Mouse (Mus musculus) thymus, adult 2 months (tissue): ENCODE measurements around the gene Ctps. TPM values are rescaled to one million over a fixed set of nuclear protein-coding genes. Genes with fewer than 3 reads are reported as not detected.

ENCODE experiments used
- DNase-seq: peaks from one replicate; pipeline ENCODE4 v3.0.0; 2021
- H3K27ac ChIP-seq: fragments of 200-500 bp; 2 replicates; pipeline ENCODE4 v1.5.1; 2012; ENCODE audit warnings: low read length, control low read depth; ENCODE audit not compliant: control insufficient read depth, insufficient read depth
- H3K27me3 ChIP-seq: fragments of 200-500 bp; 2 replicates; pipeline ENCODE4 v1.6.1; 2012; ENCODE audit warnings: mild to moderate bottlenecking, low read length, moderate library complexity, mixed read lengths; ENCODE audit not compliant: control insufficient read depth, insufficient read depth
- H3K36me3 ChIP-seq: fragments of 200-500 bp; 2 replicates; pipeline ENCODE4 v1.6.1; 2012; ENCODE audit warnings: mild to moderate bottlenecking, low read length, moderate library complexity; ENCODE audit not compliant: control insufficient read depth, insufficient read depth
- H3K4me1 ChIP-seq: fragments of 200-500 bp; replicated peaks from 2 replicates; pipeline ENCODE4 v1.6.1; 2012; ENCODE audit warnings: low read length; ENCODE audit not compliant: control insufficient read depth, insufficient read depth
- H3K4me3 ChIP-seq: fragments of 200-500 bp; 2 replicates; pipeline ENCODE4 v1.5.1; 2012; ENCODE audit warnings: mild to moderate bottlenecking, low read length, control low read depth, moderate library complexity; ENCODE audit not compliant: control insufficient read depth, insufficient read depth
- CTCF ChIP-seq: fragments of 200-500 bp; IDR thresholded peaks from 2 replicates; pipeline ENCODE4 v1.5.1; 2012; ENCODE audit warnings: mild to moderate bottlenecking, control low read depth, low read length, moderate library complexity, borderline replicate concordance; ENCODE audit not compliant: control insufficient read depth, poor library complexity, insufficient read depth; ENCODE audit errors: extremely low read depth
- POLR2A ChIP-seq: fragments of 200-500 bp; IDR thresholded peaks from 2 replicates; pipeline ENCODE4 v1.6.1; 2012; ENCODE audit warnings: mild to moderate bottlenecking, low read length, control low read depth, moderate library complexity; ENCODE audit not compliant: control insufficient read depth, poor library complexity, insufficient read depth; ENCODE audit errors: extremely low read depth
- WGBS: fragments of 180-500 bp; shearing (Covaris S2); methylation state at CpG from one replicate; pipeline ENCODE4 v1.1.7; 2018; 5-methylcytosine and 5-hydroxymethylcytosine counted together
- polyA plus RNA-seq: library from polyadenylated mRNA; depleted of rRNA; stranded (reverse); fragments of >200 nt; gene quantifications from 2 replicates; pipeline ENCODE4 v1.2.3, GENCODE M21; 2012; rRNA removed

The Ctps gene
- 13.8 and 14.7 TPM in 2 replicates for polyA plus RNA-seq

DNA sequence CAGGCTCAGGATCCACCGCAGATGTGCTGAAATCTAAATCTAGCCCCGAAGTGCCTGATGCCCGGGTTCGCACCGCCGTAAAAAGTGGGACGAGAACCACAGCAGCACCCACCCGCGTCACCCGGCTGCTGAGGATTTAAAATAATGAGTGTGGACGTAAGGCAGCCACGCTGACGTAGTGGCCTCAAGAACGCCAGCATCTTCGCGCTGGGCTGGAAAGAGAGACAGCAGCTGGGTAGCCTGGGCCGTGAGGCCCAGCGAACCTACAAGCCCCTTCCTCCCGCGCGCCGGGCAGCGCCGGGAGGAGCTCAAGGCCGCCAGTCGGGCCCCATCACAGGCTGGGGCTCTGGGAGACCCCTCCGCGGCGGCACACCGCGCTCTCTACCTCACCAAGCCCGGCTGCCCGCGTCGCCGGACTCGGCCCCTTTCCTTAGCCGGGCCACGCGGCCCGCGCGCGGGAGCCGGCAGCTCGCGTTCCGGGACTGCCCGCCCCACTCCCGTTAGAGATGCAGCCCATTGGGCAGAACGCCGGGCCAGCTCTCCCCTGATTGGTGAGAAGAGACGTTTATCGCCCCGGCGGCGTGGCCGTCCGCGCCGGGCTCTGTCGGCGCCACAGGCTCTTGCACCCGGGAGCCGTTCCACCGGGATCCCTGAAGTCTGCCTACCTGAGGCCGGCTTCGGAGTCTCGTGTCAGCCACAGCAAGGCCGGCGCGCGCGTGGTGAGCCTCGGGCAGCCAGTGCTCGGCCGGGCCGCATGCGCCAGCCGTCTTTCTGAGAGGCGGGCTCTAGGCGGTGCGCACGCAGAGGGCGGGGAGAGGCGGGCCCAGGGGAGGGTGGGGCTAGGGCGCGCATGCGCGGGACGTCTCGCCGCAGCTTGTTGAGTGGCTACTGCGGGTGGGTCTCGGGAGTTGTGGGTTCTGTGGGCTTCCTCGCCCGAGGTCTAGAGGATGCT lies at the start of gene Ctps:
TSS of gene Ctps (minus strand) at position 791 of the 952 bp plus-strand sequence.
- Histone ChIP-seq H3K27me3 (no peaks in the 10 kb centered on the region), H3K27ac (peak within 1 kb of the TSS; percentile 9; the same call in 1 of the 2 replicates), H3K4me3 (peak within 1 kb of the TSS; percentile 78), H3K4me1 (peaks cover 12% of the 10 kb centered on the region), H3K36me3 (no peaks in the 10 kb centered on the region)
- TF ChIP-seq CTCF (no peak; the same call in 1 of the 2 replicates), POLR2A (peak; percentile 19)
- DNase-seq, result peak; percentile 93
- WGBS, result under 1% methylated on average over 97 of the region's 97 CpGs

- no peak overlapping the region for H3K4me3 ChIP-seq
- peak overlapping the region; percentile 93 for H3K27ac ChIP-seq
- no peaks in the 10 kb centered on the region; the same call in 1 of the 2 replicates for H3K27me3 ChIP-seq
- 92% methylated on average over 13 of the region's 13 CpGs for WGBS
- DNase-seq, result peak; percentile 13
- no peak for TF ChIP-seq CTCF
- no peak for TF ChIP-seq POLR2A
- peaks cover 36% of the 10 kb centered on the region for H3K4me1 ChIP-seq
- no peaks in the 10 kb centered on the region for H3K36me3 ChIP-seq
Measured at GRCm38 (mm10) chr4:120616199-120617025, 46.3 kb upstream of the Ctps start.

- H3K36me3 ChIP-seq, result no peaks in the 10 kb centered on the region
- H3K4me1 ChIP-seq, result peaks cover 42% of the 10 kb centered on the region
- peak overlapping the region; percentile 93 for H3K27ac ChIP-seq
- H3K27me3 ChIP-seq, result no peaks in the 10 kb centered on the region; the same call in 1 of the 2 replicates
- WGBS, result 77% methylated on average over 10 of the region's 10 CpGs
- no peak overlapping the region for H3K4me3 ChIP-seq
- peak; percentile 37 for DNase-seq
- TF ChIP-seq POLR2A (no peak), CTCF (no peak)
Measured at GRCm38 (mm10) chr4:120615528-120616081, 45.5 kb upstream of the Ctps start.

DNA sequence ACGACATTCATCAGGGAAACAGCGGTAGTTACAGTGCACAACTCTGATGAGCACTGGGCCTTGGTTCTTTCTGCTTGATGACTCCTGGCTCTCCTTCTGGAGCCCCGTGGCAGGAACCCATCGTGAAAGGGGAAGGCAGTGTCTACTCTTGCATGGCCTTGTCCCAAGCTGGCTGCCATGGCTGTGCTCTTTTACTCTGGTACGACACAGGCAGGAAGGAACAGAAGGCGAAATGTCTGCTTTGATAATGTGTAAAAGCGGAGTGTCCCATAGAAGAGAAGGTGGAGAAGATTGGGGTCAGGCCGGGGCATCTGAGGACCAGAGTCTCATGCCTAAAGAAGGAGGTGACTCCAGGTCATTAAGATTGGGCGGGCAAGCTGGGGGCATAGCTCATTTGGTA lies 44.6 kb upstream of the Ctps start:
- TF ChIP-seq CTCF (no peak), POLR2A (no peak)
- peaks cover 49% of the 10 kb centered on the region for H3K4me1 ChIP-seq
- peak; percentile 14 for DNase-seq
- H3K27ac ChIP-seq, result peak overlapping the region; percentile 99
- no peaks in the 10 kb centered on the region for H3K36me3 ChIP-seq
- H3K27me3 ChIP-seq, result no peaks in the 10 kb centered on the region; the same call in 1 of the 2 replicates
- no peak overlapping the region for H3K4me3 ChIP-seq
- WGBS, result 80% methylated on average over 9 of the region's 9 CpGs

DNA sequence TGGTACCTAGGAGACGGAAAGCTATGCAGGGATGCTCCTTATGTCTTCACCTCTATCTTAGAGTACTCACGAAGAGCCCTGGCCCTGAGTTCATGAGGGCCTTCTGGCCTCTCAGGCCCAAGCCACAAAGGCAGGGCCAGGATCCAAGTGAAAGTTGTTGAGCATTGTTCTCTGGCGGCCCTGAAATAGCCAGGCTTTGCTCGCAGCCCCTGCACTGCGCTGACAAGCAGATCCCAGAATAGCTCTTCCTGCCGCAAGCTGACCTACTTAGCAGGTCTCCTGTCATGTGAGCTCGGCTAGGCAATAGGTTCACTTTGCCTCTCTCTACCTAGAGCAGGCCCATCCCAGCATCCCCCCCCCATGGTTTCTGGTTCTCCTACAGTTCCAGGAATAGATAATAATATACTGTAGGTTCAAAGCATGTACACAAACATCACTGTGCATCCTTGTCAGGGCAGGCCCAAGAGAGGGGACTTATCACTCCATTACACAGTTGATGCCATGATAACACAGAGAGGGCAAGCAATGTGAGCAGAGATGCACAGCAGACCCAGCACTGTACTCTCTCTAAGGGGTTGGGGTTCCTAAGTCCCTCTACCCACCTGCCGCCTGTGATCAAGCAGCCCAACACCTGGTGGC lies 43.7 kb upstream of the Ctps start:
- H3K36me3 ChIP-seq, result no peaks in the 10 kb centered on the region
- H3K4me1 ChIP-seq, result peaks cover 49% of the 10 kb centered on the region
- no peaks in the 10 kb centered on the region; the same call in 1 of the 2 replicates for H3K27me3 ChIP-seq
- TF ChIP-seq CTCF (no peak), POLR2A (peak; percentile 68)
- peak overlapping the region; percentile 99 for H3K27ac ChIP-seq
- H3K4me3 ChIP-seq, result peak overlapping the region; percentile 56
- 49% methylated on average over 8 of the region's 8 CpGs for WGBS
- peak; percentile 60 for DNase-seq
